Mouse (Mus musculus) naive thymus-derived CD4-positive, alpha-beta T cell, adult 2 months (primary cell): ENCODE measurements at regions not wholly inside any gene's neighbourhood (a gene's known extent, or its start where the extent isn't known, plus 50 kb on each side); places are given as distances from the start of the nearest gene placed in this dataset.
A peak's percentile ranks its signal among the peaks of the same experiment; 100 is the strongest.

Experiments used
- DNase-seq: peaks from one replicate; pipeline ENCODE4 v3.0.0-alpha.2; 2011; ENCODE audit warnings: low read depth

- DNase-seq, result peak; percentile 8
Observed at GRCm38 (mm10) chrX:97434327-97434726, 57.3 kb upstream of the Eda2r start.

GRCm38 (mm10) chrX:97431391-97431803 lies 54.4 kb upstream of the Eda2r start:
- DNase-seq, result peak; percentile 72
